Mouse (Mus musculus): ENCODE measurements at regions not wholly inside any gene's neighbourhood (a gene's known extent, or its start where the extent isn't known, plus 50 kb on each side); places are given as distances from the start of the nearest gene placed in this dataset.

- TF ChIP-seq CTCF (IDR thresholded peaks at IDR 0.05; ENCODE audit: low read depth, low read length) (no peak), GATA1 (IDR thresholded peaks at IDR 0.05; ENCODE audit: borderline replicate concordance, low read length) (no peak), POLR2AphosphoS5 (IDR thresholded peaks at IDR 0.05; ENCODE audit: insufficient replicate concordance, low read depth, low read length) (no peak), TAL1 (conservative IDR thresholded peaks at IDR 0.05; ENCODE audit: low read depth, low read length) (no peak), GATA2 (IDR thresholded peaks at IDR 0.05; ENCODE audit: borderline replicate concordance, low read depth, low read length) (no peak)
Measured at GRCm38 (mm10) chr2:179379691-179380443, 62.4 kb upstream of the Cdh4 start.
